Mouse (Mus musculus) adrenal gland, adult (tissue): ENCODE measurements around the gene Fev.

Source experiments
- DNase-seq, 2 experiments: peaks; one replicate each; pipeline ENCODE4 v3.0.0; 2022 to 2023; ENCODE audit warnings: low spot score in 1 of 2; ENCODE audit not compliant: inconsistent age in 2 of 2

The Fev gene

GRCm38 (mm10) chr1:74880785-74881360 lies 4.3 kb downstream of the Fev start:
- peak; percentile 57 to 87 for DNase-seq

GRCm38 (mm10) chr1:74877199-74877598 lies 8.0 kb downstream of the Fev start:
- no peak for DNase-seq

- DNase-seq = no peak
These were observed 13.0 kb downstream of the Fev start for GRCm38 (mm10) chr1:74872218-74872617.

GRCm38 (mm10) chr1:74861783-74862182 lies 23.4 kb downstream of the Fev start:
- DNase-seq = no peak

- no peak for DNase-seq
These were observed 25.8 kb downstream of the Fev start for GRCm38 (mm10) chr1:74859223-74859984.

GRCm38 (mm10) chr1:74858805-74859204 lies 26.4 kb downstream of the Fev start:
- peak in 1 of 2 experiments; percentile 25 for DNase-seq

- peak; percentile 79 to 89 for DNase-seq
These were observed 27.0 kb downstream of the Fev start for GRCm38 (mm10) chr1:74858171-74858719.

GRCm38 (mm10) chr1:74857677-74858076 lies 27.5 kb downstream of the Fev start:
- DNase-seq = peak in 1 of 2 experiments; percentile 25

- peak; percentile 17 to 31 for DNase-seq
These were observed 28.0 kb downstream of the Fev start for GRCm38 (mm10) chr1:74857201-74857600.

GRCm38 (mm10) chr1:74856791-74857190 lies 28.4 kb downstream of the Fev start:
- DNase-seq = peak in 1 of 2 experiments; percentile 32

- DNase-seq = no peak
These were observed 28.8 kb downstream of the Fev start for GRCm38 (mm10) chr1:74856439-74856720.

- peak; percentile 22 to 52 for DNase-seq
These were observed 29.4 kb downstream of the Fev start for GRCm38 (mm10) chr1:74855651-74856438.

- no peak for DNase-seq
These were observed 30.1 kb downstream of the Fev start for GRCm38 (mm10) chr1:74855156-74855555.

- DNase-seq = peak; percentile 88 to 96
These were observed 30.7 kb downstream of the Fev start, which contains the start of gene Cdk5r2 for GRCm38 (mm10) chr1:74854306-74855056. TSS of gene Cdk5r2 (plus strand) at chr1:74854934.

GRCm38 (mm10) chr1:74851001-74851775 lies 34.0 kb downstream of the Fev start:
- no peak for DNase-seq

- DNase-seq = no peak
These were observed 35.0 kb downstream of the Fev start for GRCm38 (mm10) chr1:74850251-74850650.

- no peak for DNase-seq
These were observed 36.3 kb downstream of the Fev start for GRCm38 (mm10) chr1:74848946-74849345.

- no peak for DNase-seq
These were observed 38.9 kb downstream of the Fev start for GRCm38 (mm10) chr1:74846341-74846740.

- DNase-seq = no peak
These were observed 42.1 kb downstream of the Fev start for GRCm38 (mm10) chr1:74843090-74843489.

- DNase-seq = no peak
These were observed 52.0 kb downstream of the Fev start for GRCm38 (mm10) chr1:74833255-74833654.
